Mouse (Mus musculus) adrenal gland, postnatal 14 days (tissue): ENCODE measurements at regions not wholly inside any gene's neighbourhood (a gene's known extent, or its start where the extent isn't known, plus 50 kb on each side); places are given as distances from the start of the nearest gene placed in this dataset.
A peak's percentile ranks its signal among the peaks of the same experiment; 100 is the strongest.

ENCODE experiments used
- DNase-seq: peaks from one replicate; pipeline ENCODE4 v3.0.0; 2021; ENCODE audit warnings: mixed read lengths

DNA sequence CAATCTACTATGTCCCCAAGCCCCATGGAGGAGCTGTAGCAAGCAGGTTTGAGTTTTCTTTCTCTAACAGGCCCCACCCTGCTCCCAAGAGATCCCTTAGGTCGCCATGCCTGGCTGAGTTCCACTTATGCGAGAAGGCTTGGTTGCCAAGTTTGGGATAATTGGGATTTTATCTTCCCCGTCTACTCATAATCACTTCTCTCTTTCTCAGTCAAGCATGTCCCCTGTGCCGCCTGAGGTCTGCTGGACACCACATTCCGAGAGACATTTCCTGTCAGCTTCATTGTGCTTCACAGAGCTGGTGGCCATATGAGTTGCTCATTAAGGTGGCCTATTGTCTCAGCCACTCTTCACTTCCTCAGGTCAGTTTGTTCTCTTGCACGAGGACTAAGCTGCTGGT is 234.5 kb upstream of the Wscd1 start:
- DNase-seq = no peak

DNA sequence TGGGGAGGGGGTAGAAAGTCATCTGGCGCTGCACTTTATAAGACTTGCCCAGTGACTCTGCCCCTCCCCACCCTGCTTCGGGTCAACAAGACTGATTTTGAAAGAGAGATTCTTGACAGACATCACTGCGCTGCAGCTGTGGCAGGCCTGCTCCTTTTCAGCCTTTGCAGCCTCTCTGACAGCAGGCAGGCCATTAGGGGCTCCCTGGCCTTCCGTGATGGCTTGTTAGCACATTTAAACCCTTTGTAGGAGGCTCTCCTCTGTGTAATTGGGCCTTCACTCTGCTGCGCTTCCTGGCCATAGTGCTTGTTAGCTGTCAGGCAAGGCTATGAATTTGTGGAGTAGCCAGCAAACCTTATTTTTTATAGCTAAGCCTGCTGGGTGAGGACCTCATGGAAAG is 232.3 kb upstream of the Wscd1 start:
- DNase-seq = no peak

DNA sequence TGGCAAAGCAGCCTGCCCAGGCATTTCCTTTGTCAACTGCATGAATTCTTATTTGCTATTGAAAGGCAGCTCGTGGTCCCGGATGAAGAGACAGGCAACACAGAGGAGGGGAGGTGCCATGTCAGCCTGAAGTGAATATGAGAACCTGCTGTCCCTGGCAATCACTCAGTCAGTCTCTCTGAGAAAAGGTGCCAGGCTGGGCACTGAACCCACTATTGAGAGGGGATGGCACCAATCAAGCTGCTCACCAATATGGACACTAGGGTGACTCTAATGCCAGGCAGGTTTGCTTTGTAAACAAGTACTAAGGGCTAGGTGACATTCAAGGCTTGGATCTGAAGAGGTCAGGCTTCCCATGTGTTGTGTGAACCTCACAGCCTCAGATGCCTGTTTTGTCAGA is 222.0 kb upstream of the Wscd1 start:
- no peak for DNase-seq

DNA sequence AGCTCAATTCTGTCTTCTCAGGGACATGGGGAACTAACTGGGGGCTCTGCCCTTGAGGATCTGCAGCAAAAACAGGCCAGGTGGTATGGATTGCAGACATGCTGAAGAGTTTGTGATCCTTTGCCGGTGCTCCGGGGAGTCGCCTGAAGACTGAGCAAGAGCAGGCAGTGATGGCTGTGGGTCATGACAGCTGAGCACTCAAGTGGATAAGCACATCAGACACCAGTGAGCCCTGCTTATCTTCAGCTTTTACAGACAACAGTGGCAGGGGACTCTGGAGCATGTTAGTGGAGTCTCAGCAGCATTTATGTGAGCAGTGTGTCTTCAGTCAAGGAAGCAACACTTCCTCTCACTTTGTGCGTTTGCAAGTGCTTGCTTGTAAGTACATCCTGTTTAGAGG is 221.1 kb upstream of the Wscd1 start:
- DNase-seq = no peak

DNA sequence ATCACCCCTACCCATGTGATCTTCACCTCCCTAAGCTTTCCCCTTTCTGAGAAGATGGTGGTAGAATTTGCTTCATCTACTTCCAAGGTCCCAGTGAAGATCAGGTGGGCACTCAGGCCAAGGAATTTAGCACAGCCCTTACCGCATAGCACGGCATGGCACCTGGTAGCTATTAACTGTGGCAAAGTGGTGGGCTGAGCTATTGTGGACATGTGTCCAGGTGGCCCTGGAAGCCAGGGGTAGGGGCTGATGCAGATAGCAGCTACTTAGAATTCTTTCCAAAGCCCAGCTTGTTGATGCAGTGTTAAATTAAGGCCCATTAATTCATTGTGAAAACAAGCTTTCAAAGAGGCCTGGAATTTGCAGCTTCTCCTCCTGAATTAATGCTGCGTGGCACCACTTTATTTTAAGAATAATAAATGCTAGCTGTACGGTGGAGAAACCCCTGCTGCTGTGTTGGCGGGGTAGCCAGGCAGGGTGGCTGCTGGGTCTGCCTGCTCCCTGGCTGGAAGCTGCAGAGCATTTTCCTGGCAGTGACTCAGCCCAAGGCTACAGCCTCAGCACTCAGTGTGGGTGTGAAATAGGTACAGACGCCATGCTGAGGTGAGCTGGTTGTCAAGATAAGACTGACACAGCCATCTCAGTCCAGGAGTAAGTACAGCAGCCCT is 208.4 kb upstream of the Wscd1 start:
- DNase-seq = peak; percentile 16

DNA sequence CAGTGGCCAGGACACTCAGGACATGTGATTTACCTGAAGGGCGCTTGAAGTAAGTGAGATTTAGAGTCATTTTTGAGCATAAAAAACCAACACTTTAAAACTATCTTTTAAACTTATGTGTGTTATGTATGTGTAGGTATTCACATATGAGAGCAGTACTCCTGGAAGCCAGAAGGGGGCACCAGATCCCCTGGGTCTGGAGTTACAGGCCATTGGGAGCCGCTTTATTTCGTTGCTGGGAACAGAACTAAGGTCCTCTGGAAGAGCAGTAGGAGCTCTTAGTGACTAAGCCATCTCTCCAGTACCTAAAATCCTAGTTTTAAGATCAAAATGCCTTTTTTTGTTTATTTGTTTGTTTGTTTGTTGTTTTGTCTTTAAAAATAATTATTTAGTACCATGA is 192.3 kb upstream of the Wscd1 start:
- no peak for DNase-seq

DNA sequence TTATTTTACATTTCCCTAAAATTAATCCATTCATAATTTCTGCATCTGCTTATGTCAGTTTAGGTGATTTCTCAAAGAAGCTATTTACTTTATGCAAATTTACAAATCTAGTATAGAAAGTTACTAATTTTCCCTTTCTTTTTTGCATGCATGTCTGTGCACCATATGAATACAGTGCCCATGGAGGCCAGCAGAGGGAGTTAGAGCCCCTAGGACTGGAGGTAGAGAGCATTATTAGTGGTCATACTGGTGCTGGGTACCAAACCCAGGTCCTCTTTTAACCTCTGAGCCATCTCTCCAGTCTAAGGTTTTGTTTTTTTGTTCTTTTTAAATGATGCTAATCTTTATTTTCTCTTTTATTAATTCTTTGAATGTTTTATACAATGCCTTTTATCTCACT is 184.9 kb upstream of the Wscd1 start:
- no peak for DNase-seq

DNA sequence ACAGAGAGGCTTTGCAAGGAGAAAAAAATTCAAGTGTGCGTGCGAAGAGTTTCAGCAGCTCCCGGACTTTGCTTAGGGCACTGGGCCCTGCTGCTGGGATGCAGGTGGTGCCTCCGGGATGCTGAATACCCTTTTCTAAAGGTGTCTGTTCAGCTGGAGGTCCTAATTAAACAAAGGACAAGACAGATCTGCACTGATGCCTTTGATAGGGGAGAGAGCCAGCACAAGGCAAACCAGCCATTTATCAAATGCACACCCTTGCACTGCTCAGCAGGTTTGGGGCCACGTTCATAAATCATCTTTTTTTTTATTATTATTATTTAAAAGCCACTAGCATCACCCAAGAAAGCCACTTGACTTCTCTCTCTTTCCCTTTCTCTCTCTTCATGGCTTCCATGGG is 172.9 kb upstream of the Wscd1 start:
- no peak for DNase-seq

DNA sequence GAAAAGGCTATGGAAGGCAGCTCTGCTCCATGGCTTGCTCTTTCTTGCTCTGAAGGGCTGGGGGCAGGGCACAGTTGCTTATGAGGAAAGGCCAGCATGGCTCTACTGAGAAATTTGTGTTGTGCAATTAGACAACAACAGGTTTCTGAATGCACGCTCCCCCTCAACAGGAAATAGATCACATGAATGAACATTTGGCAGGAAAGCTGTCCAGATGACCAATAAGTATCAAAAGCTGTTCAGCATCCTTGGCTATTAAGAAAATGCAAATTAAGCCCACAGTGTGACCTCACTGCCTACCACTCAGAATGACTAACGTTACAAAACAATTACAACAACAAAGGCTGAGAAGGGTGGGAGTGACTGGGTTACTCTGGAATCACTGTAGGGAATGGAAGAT is 167.9 kb upstream of the Wscd1 start:
- DNase-seq = no peak

DNA sequence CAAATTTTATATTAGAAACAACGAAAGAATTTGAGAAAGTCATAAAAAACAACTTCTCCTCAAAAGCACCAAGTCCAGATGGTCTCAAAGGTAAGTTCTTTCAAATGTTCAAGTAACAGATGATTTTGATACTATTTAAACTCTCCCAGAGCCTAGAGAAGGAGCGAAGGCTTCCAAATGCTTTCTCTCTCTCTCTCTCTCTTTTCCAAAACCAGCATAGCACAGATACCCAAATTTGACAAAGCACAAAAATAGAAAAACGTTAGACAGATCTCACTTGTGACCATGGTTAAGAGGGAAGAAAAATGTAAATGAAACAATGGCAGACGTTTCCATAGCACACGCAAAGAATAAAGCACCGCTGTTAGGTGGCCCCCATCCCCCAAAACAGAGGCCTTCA is 158.7 kb upstream of the Wscd1 start:
- DNase-seq = no peak

DNA sequence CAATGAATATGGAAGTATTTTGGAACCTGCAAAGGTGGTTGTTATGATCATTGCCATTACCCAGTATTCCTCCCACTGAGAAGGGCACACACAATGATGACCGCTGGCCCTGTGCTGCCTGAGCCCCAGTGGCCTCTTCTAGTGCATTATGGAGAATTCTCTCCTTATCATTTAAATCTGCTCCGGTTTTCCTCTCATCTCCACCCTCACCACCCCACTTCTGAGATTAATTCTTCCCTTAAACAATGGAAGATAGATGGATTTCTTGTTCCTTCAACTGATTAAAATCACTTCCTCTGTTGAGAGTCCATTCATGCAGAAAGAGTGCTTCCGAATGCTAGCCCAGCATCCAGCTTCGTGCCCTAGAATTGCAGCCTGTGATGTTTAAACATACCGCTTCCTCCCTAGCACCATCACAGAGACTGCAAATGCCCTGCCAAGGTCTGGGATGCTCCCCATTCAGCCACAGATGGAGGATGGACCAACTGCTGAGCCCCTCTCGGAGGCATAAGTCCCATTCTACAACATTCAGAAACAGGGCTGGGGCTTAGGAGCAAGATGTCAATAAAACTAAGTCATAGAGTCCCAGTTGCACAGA is 155.4 kb upstream of the Wscd1 start:
- DNase-seq = no peak

DNA sequence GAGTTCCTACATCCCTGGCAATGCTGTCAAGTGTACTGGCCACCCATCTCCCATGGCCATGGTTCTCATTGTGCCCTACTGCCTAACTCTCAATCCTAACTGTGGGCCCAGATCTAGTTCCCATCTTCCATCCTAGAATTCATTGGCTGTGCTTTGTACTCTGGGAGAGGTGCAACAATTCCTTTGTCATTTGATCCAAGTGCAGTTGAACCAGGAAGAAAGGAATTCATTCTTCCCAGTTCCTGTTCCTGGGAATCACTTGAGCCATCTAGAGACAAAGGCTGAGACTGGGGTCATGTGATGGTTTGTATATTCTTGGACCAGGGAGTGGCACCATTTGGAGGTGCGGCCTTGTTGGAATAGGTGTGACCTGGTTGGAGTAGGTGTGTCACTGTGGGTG is 152.0 kb upstream of the Wscd1 start:
- DNase-seq = no peak

DNA sequence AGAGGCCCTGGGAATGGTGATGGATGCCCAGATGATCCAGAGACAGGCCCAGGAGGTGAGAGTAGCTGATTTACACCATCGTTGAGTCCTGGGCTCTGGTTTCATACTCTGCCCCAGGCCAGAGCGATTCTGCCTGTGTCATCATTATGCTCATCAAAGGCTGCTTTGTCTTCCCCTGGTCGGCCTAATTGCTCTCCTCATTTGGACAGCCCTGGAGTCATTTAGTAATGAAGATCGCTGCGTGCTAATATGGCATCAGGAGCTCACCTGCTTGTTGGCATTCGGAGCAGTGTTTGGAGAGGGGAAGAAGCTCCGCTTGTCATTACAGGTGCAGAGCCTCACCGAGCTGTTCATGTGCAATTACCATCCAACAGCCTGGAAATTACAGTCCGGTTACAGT is 138.9 kb upstream of the Wscd1 start:
- no peak for DNase-seq

DNA sequence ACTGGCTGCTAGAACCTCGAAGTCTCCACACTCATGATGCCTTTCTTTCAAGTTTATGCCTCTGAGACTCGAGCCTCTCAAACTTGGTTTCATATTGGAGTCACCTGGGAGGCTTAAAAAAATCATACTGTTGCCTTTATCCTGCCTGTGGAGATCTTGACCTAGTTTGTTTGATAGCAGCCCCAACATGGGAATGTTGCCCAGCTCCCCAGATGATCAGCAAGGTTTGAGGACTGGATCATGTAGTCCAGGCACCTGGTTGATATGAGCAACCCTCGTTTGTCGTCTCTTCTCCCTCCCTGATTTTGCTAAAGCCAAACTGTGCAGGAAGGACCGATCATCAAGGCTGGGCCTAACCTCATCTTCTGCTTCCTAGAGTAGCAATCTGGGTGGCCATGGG is 134.2 kb upstream of the Wscd1 start:
- no peak for DNase-seq

DNA sequence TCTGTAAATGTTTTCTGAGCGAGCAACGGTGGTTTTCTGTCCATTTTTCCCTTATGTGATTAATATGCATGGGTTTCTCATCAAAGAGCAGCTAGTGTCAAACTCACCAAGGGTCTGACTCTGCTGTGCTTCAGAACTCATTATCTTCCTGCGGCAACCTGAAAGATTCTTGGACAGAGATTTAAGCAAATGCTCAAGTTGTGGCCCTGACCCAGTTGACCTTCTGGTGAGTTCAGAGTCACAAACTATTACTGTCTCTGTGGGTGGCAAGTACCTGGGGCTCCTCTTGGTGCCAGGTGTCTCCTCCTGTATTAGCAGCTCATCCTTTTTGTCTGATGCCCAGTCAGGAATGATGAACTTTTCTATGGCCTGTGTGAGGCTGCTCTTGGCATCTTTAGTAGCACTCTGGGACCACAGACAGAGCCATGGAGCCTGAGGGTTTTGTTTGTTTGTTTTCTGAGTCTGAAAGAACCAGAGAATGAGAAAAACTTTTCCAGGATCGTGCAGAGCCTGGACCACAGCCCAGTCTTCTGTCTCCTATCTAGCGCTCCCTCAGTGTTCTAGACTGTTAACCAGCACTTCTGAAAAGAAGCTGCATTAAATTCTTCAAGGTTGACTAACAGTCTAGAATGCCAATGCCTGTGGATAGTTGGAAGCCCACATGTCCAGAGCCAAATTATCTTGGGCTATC is 124.1 kb upstream of the Wscd1 start:
- DNase-seq = peak; percentile 52

DNA sequence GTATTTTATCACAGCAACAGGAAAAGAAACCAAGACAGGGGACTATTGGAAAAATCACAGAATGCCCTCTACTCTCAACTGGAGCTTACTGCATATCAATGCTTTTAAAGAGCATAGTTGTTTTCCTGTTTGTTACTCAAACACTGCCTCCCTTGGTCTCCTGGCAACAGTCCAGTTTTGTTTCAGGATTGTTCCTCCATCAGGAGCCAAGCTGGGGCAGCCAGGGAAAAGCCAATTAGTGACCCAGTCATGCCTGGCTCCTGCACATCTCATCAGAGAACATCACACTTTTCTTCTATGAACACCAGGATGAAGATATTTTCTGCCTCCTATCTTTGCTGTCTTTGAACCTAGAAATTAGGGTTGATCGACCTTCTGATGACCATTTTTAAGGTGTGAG is 113.6 kb upstream of the Wscd1 start:
- no peak for DNase-seq

DNA sequence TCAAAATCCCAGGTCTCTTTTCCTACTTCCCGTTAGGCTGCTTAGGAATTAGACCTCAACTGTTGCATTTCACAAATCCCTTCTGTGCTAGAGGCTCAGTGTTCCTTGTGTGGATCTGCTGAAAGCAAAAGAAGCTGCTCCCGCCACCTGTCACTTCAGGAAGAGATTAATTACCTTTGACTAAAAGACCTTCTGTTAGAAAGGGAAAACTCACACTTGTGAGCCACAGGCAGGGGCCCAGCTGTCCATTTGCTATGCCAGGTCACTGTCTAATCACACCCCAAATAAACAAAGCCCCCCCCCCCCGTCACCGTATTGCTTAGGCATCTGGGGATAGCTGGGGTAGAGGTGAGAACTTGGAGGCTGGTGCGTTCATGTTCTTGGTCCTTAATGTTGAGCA is 112.9 kb upstream of the Wscd1 start:
- no peak for DNase-seq

DNA sequence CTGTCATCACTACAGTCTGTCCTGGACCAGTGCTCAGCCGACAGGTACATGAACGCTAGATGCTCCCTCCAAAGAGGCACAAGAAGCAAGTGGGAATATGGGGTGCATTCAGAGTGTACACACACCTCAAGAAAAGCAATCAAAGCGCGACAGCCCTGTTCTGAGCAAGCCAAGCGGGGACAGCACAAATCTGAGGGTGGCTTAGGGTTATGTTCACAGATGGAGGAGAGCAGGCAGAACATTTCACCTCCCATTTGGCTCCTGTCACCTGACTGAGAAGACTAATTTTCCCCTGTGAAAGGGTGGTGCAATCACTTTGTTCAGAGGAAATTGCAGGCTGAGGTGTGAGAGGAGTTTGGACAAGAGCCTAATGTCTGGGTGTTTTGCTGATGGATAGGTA is 106.8 kb upstream of the Wscd1 start:
- no peak for DNase-seq

DNA sequence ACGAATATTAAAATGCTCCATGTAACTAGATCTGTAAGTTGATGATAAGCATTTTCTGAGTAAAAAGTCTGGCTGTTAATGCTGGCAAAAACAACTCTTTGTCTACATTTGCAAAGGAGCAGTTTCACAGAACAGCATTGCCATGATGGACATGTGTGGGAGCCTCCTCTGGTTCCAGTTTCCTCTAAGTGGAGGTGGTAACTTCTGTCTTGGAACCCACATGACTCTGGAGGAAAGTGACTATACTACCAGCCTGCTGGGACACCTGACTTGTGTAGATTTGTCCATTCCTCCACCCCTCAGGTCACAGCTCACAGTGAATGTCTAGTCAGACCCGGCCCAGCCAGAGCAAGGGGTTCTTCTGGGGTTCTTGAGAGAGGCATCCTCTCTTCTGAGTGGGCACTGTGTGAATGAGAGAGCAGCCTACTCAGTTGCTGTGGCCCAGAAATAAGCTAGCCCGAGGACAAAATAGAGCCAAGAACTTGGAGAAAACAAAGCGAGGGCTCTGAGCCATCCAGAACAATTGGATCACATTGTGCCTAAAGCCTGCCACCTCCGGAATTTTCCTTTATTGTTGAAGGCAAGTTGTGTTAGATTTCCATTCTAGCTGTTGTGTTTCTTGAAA is 97.9 kb upstream of the Wscd1 start:
- DNase-seq = no peak

DNA sequence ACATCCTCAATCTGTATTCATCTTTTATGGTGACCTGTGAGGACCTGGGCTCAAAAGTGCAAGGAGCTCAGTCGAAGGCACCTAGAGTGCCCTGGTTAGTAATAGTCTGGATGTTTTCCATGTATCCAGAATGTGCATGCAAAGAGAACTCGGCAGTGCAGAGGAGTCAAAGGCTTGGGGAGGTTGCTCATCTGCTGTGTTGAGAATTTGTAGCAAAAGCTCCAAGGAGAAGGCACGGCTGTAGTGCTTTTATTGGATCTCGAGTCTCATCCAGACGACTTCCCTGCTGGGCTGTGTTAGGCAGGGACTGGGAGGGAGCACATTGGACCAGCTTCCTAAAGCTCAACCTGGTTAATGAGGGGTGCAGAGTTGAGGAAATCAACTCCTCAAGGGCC is 97.3 kb upstream of the Wscd1 start:
- DNase-seq = no peak

DNA sequence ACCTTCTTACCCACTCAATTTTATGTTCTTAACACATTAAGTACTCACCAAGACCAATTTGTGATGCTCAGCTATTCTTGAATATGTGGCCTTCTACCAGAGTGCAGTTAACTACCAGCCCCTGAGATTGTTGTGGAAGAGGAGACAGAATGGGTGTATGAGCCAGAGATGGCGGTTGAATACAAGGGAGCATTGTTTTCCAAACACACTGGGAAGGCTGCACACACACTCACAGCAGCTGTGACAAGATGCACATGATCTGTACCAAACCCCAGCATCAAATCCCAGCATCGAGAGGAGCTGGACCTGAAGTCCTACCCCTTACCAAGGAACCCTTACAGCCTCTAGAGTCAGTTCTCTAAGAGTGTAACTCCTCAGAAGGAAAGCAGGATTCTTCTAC is 91.4 kb upstream of the Wscd1 start:
- no peak for DNase-seq

DNA sequence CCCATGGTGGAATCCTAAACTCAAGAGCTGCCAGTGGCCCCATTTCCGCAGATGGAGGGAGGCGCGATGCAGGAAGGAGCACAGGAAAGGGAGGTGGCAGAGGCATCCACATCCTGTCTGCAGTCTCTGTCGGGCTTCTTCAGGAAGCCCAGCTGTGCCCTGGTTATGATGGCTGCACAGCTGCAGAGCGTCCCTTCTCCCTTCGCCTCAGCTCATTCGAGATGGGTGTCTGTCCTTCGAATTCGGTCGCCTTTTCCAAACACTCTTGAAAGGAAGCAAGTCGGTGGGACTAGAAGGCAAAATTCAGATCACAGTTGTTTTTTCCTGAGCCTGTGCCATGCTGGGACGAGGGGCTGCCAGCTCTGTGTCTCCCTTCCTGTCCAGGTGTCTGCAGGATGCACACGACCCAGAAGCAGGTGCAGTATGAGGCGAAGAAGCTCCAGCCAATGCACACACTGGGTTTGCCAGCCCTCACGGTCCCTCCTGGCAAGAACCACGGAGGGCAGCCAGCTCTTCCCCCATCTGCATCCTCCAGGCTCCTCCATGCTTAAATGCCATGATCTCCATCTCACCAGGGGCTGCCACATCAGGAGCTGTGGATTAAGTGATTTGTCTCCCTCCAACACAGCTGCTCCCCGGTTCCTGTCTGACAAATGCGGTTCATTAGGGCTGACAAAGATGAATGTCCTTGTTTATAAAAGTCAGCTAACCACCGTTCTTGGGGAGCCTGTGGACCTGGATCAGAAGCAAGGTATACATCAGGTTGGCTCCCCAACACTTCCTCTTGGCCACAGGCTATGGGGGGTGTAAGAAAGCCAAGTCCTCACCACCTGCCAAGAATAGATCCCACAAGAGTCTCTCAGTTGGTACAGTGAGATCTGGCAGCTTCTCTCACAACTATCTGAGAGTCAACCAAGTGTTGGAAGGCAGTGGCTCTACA is 79.3 kb upstream of the Wscd1 start:
- DNase-seq = peak; percentile 6
